Mouse (Mus musculus): ENCODE data around the gene Sema3g. TPM values are rescaled to one million over a fixed set of nuclear protein-coding genes. Genes with fewer than 3 reads are reported as not detected.

Gene Sema3g
- polyA plus RNA-seq, 1 experiment from 2014 or later: 0.73 TPM

GRCm38 (mm10) chr14:31271121-31271520 is 53.5 kb downstream of the Sema3g start:
- WGBS: 91% methylated on average over 6 of the region's 6 CpGs
- no peak for DNase-seq (ENCODE audit: low spot score)
- no peak overlapping the region for H3K27ac ChIP-seq
- no peaks in the 10 kb centered on the region for H3K9me3 ChIP-seq (replicated peaks)
- H3K27me3 ChIP-seq (ENCODE audit: low read depth, poor library complexity, severe bottlenecking): 0 out of 2 replicates have a peak, but pooled peaks cover 5% of the 10 kb centered on the region
- peaks cover 22% of the 10 kb centered on the region for H3K4me1 ChIP-seq
- no peaks in the 10 kb centered on the region for H3K36me3 ChIP-seq
- H3K4me3 ChIP-seq: no peak overlapping the region

GRCm38 (mm10) chr14:31272164-31272563 is 54.5 kb downstream of the Sema3g start:
- no peak overlapping the region for H3K4me3 ChIP-seq
- no peaks in the 10 kb centered on the region for H3K9me3 ChIP-seq (replicated peaks)
- no peak overlapping the region for H3K27ac ChIP-seq
- DNase-seq (ENCODE audit: low spot score): peak; percentile 90
- peaks cover 22% of the 10 kb centered on the region for H3K4me1 ChIP-seq
- WGBS: 24% methylated on average over 7 of the region's 7 CpGs
- no peaks in the 10 kb centered on the region for H3K36me3 ChIP-seq
- 0 out of 2 replicates have a peak, but pooled peaks cover 5% of the 10 kb centered on the region for H3K27me3 ChIP-seq (ENCODE audit: low read depth, poor library complexity, severe bottlenecking)

Other genes with a start within 250 kb of the Sema3g start
- 28.4 and 38.2 TPM in 2 replicates for gene Glt8d1, start 216.5 kb upstream of the Sema3g start, polyA plus RNA-seq (2016; fragmentation: Nextera tagmentation; extraction: Ambion mirVana)
- 259 and 262 TPM in 2 replicates for gene Spcs1, start 216.2 kb upstream of the Sema3g start, polyA plus RNA-seq (2016; fragmentation: Nextera tagmentation; extraction: Ambion mirVana)
- gene Pbrm1, start 198.7 kb upstream of the Sema3g start, polyA plus RNA-seq (2016; fragmentation: Nextera tagmentation; extraction: Ambion mirVana): 143 and 186 TPM in 2 replicates
- 135 and 173 TPM in 2 replicates for gene Gnl3, start 198.7 kb upstream of the Sema3g start, polyA plus RNA-seq (2016; fragmentation: Nextera tagmentation; extraction: Ambion mirVana)
- gene Smim4, start 88.9 kb upstream of the Sema3g start, polyA plus RNA-seq (2016; fragmentation: Nextera tagmentation; extraction: Ambion mirVana): 54.2 and 65.3 TPM in 2 replicates
- 638 and 656 TPM in 2 replicates for gene Nt5dc2, start 86.8 kb upstream of the Sema3g start, polyA plus RNA-seq (2016; fragmentation: Nextera tagmentation; extraction: Ambion mirVana)
- 14.2 and 14.5 TPM in 2 replicates for gene Stab1, start 49.2 kb upstream of the Sema3g start, polyA plus RNA-seq (2016; fragmentation: Nextera tagmentation; extraction: Ambion mirVana)
- 2.7 and 3.8 TPM in 2 replicates for gene Tnnc1, start 9.5 kb upstream of the Sema3g start, polyA plus RNA-seq (2016; fragmentation: Nextera tagmentation; extraction: Ambion mirVana)
- 491 and 543 TPM in 2 replicates for gene Nisch, start 914 bp upstream of the Sema3g start, polyA plus RNA-seq (2016; fragmentation: Nextera tagmentation; extraction: Ambion mirVana)
- 11.3 and 11.7 TPM in 2 replicates for gene Phf7, start 33.5 kb downstream of the Sema3g start, polyA plus RNA-seq (2016; fragmentation: Nextera tagmentation; extraction: Ambion mirVana)
- gene Bap1, start 33.6 kb downstream of the Sema3g start, polyA plus RNA-seq (2016; fragmentation: Nextera tagmentation; extraction: Ambion mirVana): 133 and 148 TPM in 2 replicates
- gene Dnah1, start 106.0 kb downstream of the Sema3g start, polyA plus RNA-seq (2016; fragmentation: Nextera tagmentation; extraction: Ambion mirVana): 3.6 and 5.6 TPM in 2 replicates
- gene Capn7, start 118.8 kb downstream of the Sema3g start, polyA plus RNA-seq (2016; fragmentation: Nextera tagmentation; extraction: Ambion mirVana): 22.8 and 31.1 TPM in 2 replicates
- 43.0 and 47.9 TPM in 2 replicates for gene Sh3bp5, start 218.2 kb downstream of the Sema3g start, polyA plus RNA-seq (2016; fragmentation: Nextera tagmentation; extraction: Ambion mirVana)

Measured in limb, embryonic 10.5 days (tissue).